Mouse (Mus musculus) bone marrow, adult 2 months (tissue): Measurements from ENCODE around the gene Vti1a. TPM values are rescaled to one million over a fixed set of nuclear protein-coding genes. Genes with fewer than 3 reads are reported as not detected.

Experiments used
- H3K27ac ChIP-seq: fragments of 200-500 bp; 2 replicates; pipeline ENCODE4 v1.5.1; 2012; ENCODE audit warnings: low read depth, mild to moderate bottlenecking, control low read depth, inconsistent platforms, low read length; ENCODE audit not compliant: control insufficient read depth, poor library complexity, insufficient read depth
- H3K4me1 ChIP-seq: fragments of 200-500 bp; 2 replicates; pipeline ENCODE4 v1.6.1; 2011; ENCODE audit warnings: low read length; ENCODE audit not compliant: control insufficient read depth, insufficient read depth
- H3K4me3 ChIP-seq: fragments of 200-500 bp; replicated peaks from 2 replicates; pipeline ENCODE3; 2011; ENCODE audit warnings: mild to moderate bottlenecking, low read depth, low read length, control low read depth; ENCODE audit not compliant: control insufficient read depth
- CTCF ChIP-seq: fragments of 200-500 bp; IDR thresholded peaks from 2 replicates; pipeline ENCODE4 v1.5.1; 2011; ENCODE audit warnings: low read length, control low read depth; ENCODE audit not compliant: control insufficient read depth, insufficient read depth
- POLR2A ChIP-seq: fragments of 200-500 bp; IDR thresholded peaks from 2 replicates; pipeline ENCODE4 v1.6.1; 2011; ENCODE audit warnings: low read depth, mild to moderate bottlenecking, control low read depth, low read length, borderline replicate concordance; ENCODE audit not compliant: control insufficient read depth
- WGBS: fragments of 180-500 bp; shearing (Covaris S2); methylation state at CpG from one replicate; pipeline ENCODE4 v1.1.7; 2018; 5-methylcytosine and 5-hydroxymethylcytosine counted together
- polyA plus RNA-seq: library from polyadenylated mRNA; stranded (reverse); fragments of >200 nt; gene quantifications from 2 replicates; pipeline ENCODE4 v1.2.4, GENCODE M21; 2011; ENCODE audit warnings: low replicate concordance; ENCODE audit not compliant: missing spikeins, insufficient read depth, insufficient read length

Vti1a gene
- polyA plus RNA-seq, 1 experiment = 11.4 TPM

GRCm38 (mm10) chr19:55472582-55472981 lies 156.5 kb downstream of the Vti1a start:
- TF ChIP-seq CTCF = no peak
- no peak for TF ChIP-seq POLR2A
- H3K27ac ChIP-seq = no peak overlapping the region

GRCm38 (mm10) chr19:55474225-55474624 lies 158.1 kb downstream of the Vti1a start:
- H3K27ac ChIP-seq = no peak overlapping the region
- 67% methylated on average over 6 of the region's 6 CpGs for WGBS
- H3K4me1 ChIP-seq = no peaks in the 10 kb centered on the region
- TF ChIP-seq CTCF (no peak), POLR2A (no peak)
- H3K4me3 ChIP-seq = no peak overlapping the region

More at GRCm38 (mm10) chr19:55472582-55472981, 156.5 kb downstream of the Vti1a start:
- Histone ChIP-seq H3K4me3 (no peak overlapping the region), H3K4me1 (no peaks in the 10 kb centered on the region)
- 90% methylated on average over 8 of the region's 8 CpGs for WGBS

GRCm38 (mm10) chr19:55480526-55480925 lies 164.4 kb downstream of the Vti1a start:
- no peak overlapping the region for H3K4me3 ChIP-seq
- no peak for TF ChIP-seq POLR2A
- TF ChIP-seq CTCF = no peak
- no peaks in the 10 kb centered on the region for H3K4me1 ChIP-seq
- no peak overlapping the region for H3K27ac ChIP-seq
- WGBS = 78% methylated on average over 5 of the region's 5 CpGs

GRCm38 (mm10) chr19:55481308-55481707 lies 165.2 kb downstream of the Vti1a start:
- Histone ChIP-seq H3K27ac (no peak overlapping the region), H3K4me3 (no peak overlapping the region), H3K4me1 (no peaks in the 10 kb centered on the region)
- TF ChIP-seq CTCF = no peak
- TF ChIP-seq POLR2A = no peak
- 32% methylated on average over 5 of the region's 5 CpGs for WGBS

- 44% methylated on average over 5 of the region's 5 CpGs for WGBS
- no peak overlapping the region for H3K27ac ChIP-seq
Observed at GRCm38 (mm10) chr19:55483526-55483925, 167.4 kb downstream of the Vti1a start.

GRCm38 (mm10) chr19:55484559-55484958 lies 168.5 kb downstream of the Vti1a start:
- no peak for TF ChIP-seq CTCF
- no peak for TF ChIP-seq POLR2A
- no peaks in the 10 kb centered on the region for H3K4me1 ChIP-seq
- 84% methylated on average over 6 of the region's 6 CpGs for WGBS
- no peak overlapping the region for H3K4me3 ChIP-seq
- no peak overlapping the region for H3K27ac ChIP-seq

More at GRCm38 (mm10) chr19:55483526-55483925, 167.4 kb downstream of the Vti1a start:
- Histone ChIP-seq H3K4me3 (no peak overlapping the region), H3K4me1 (no peaks in the 10 kb centered on the region)
- TF ChIP-seq POLR2A (no peak), CTCF (no peak)

- H3K4me1 ChIP-seq = no peaks in the 10 kb centered on the region
- no peak overlapping the region for H3K27ac ChIP-seq
- WGBS = 53% methylated on average over 4 of the region's 4 CpGs
- H3K4me3 ChIP-seq = no peak overlapping the region
- TF ChIP-seq POLR2A = no peak
Observed at GRCm38 (mm10) chr19:55486473-55486872, 170.4 kb downstream of the Vti1a start.

- Histone ChIP-seq H3K27ac (no peak overlapping the region), H3K4me3 (no peak overlapping the region), H3K4me1 (no peaks in the 10 kb centered on the region; the same call in 1 of the 2 replicates)
- WGBS = 85% methylated on average over 15 of the region's 15 CpGs
- TF ChIP-seq POLR2A = no peak
- no peak for TF ChIP-seq CTCF
Observed at GRCm38 (mm10) chr19:55491126-55492076, 175.3 kb downstream of the Vti1a start.

- TF ChIP-seq POLR2A (no peak), CTCF (no peak)
- Histone ChIP-seq H3K4me1 (no peaks in the 10 kb centered on the region; the same call in 1 of the 2 replicates), H3K27ac (no peak overlapping the region), H3K4me3 (no peak overlapping the region)
- WGBS = 38% methylated on average over 9 of the region's 9 CpGs
Observed at GRCm38 (mm10) chr19:55496333-55496732, 180.2 kb downstream of the Vti1a start.
